Comparison of ENCODE assay signal across 15 mouse cellular contexts in genomic region chr2:168860922-168861740, GRCm38 (mm10).
DNase-seq lines count a peak whose midpoint lies in the region; ATAC-seq and TF ChIP-seq lines count a peak whose summit lies in the region.
"Had no signal": no experiment of that assay in that cellular context is flagged by ENCODE, and none has a peak within 500 bp of the region (broad histone marks: within the 10 kb centered on the region; RNA-seq: fewer than 3 reads in every experiment).

No protein-coding gene starts in this region.

- TF ChIP-seq CTCF in brain, embryonic 14.5 days (IDR thresholded peaks at IDR 0.05; ENCODE audit: borderline replicate concordance, extremely low read depth, insufficient read depth, insufficient read length) = no peak

- peaks cover 13% of the 10 kb centered on the region for H3K4me1 ChIP-seq in hindbrain, embryonic 13.5 days (replicated peaks)
- H3K4me1 ChIP-seq in midbrain, embryonic 15.5 days = peaks cover 11% of the 10 kb centered on the region
- no peaks in the 10 kb centered on the region for H3K4me1 ChIP-seq in intestine, embryonic 16.5 days (ENCODE audit: control insufficient read depth, insufficient read depth, low read length)

- ATAC-seq in hindbrain, embryonic 13.5 days (ENCODE audit: low FRiP score) = no peak
- ATAC-seq in midbrain, embryonic 15.5 days (replicated peaks) = no peak; the same call in 1 of the 2 replicates
- no peak for ATAC-seq in intestine, embryonic 16.5 days

- H3K36me3 ChIP-seq in hindbrain, embryonic 13.5 days = no peaks in the 10 kb centered on the region
- H3K36me3 ChIP-seq in midbrain, embryonic 15.5 days (replicated peaks) = no peaks in the 10 kb centered on the region
- H3K36me3 ChIP-seq in intestine, embryonic 16.5 days (ENCODE audit: control insufficient read depth, insufficient read depth, low read length) = no peaks in the 10 kb centered on the region

- H3K9me3 ChIP-seq in hindbrain, embryonic 13.5 days = no peaks in the 10 kb centered on the region
- H3K9me3 ChIP-seq in midbrain, embryonic 15.5 days = no peaks in the 10 kb centered on the region
- no peaks in the 10 kb centered on the region for H3K9me3 ChIP-seq in intestine, embryonic 16.5 days (ENCODE audit: control insufficient read depth, low read length)

- H3K4me3 ChIP-seq in hindbrain, embryonic 13.5 days = no peak overlapping the region
- H3K4me3 ChIP-seq in midbrain, embryonic 15.5 days = no peak overlapping the region
- no peak overlapping the region for H3K4me3 ChIP-seq in intestine, embryonic 16.5 days (ENCODE audit: low read length)
- H3K4me3 ChIP-seq: gastrocnemius, adult 2 months; layer of hippocampus, adult 2 months had no signal

- peak; percentile 67 for DNase-seq in brain, embryonic 14.5 days (ENCODE audit: low read depth)
- DNase-seq in embryo, embryonic 10 days (ENCODE audit: low spot score) = peak; percentile 85
- no peak for DNase-seq in layer of hippocampus, adult 18-20 months (ENCODE audit: low spot score in 2 of 2)
- no peak for DNase-seq in cerebellum, postnatal 10 days
- DNase-seq: adrenal gland, postnatal 14 days; cerebellum, adult 8-10 months; gastrocnemius, adult 2 months; heart, adult 11 months; liver; lung, adult 2 months; lung, postnatal 4 days had no signal

- H3K27ac ChIP-seq in hindbrain, embryonic 13.5 days = no peak overlapping the region
- H3K27ac ChIP-seq in midbrain, embryonic 15.5 days = no peak overlapping the region
- H3K27ac ChIP-seq in intestine, embryonic 16.5 days (ENCODE audit: low read length) = no peak overlapping the region
- H3K27ac ChIP-seq: gastrocnemius, adult 2 months; layer of hippocampus, adult 2 months had no signal

- TF ChIP-seq POLR2A in brain, embryonic 14.5 days (IDR thresholded peaks at IDR 0.05; ENCODE audit: borderline replicate concordance, extremely low read depth, insufficient read depth, insufficient read length, poor library complexity, severe bottlenecking) = no peak

- no peak overlapping the region for H3K9ac ChIP-seq in hindbrain, embryonic 13.5 days
- H3K9ac ChIP-seq in midbrain, embryonic 15.5 days = no peak overlapping the region
- H3K9ac ChIP-seq in intestine, embryonic 16.5 days (ENCODE audit: low read depth, low read length) = no peak overlapping the region

- WGBS in hindbrain, embryonic 13.5 days = 27% methylated on average over 24 of the region's 24 CpGs
- WGBS in midbrain, embryonic 15.5 days = 24% methylated on average over 24 of the region's 24 CpGs
- WGBS in intestine, embryonic 16.5 days = 64% methylated on average over 24 of the region's 24 CpGs

- peaks cover 32% of the 10 kb centered on the region for H3K27me3 ChIP-seq in hindbrain, embryonic 13.5 days
- H3K27me3 ChIP-seq in midbrain, embryonic 15.5 days (replicated peaks) = no peaks in the 10 kb centered on the region
- no peaks in the 10 kb centered on the region for H3K27me3 ChIP-seq in intestine, embryonic 16.5 days (replicated peaks; ENCODE audit: control insufficient read depth, insufficient read depth, low read length)

- 0 out of 2 replicates have a peak overlapping the region, but pooled peaks have one; percentile 6 for H3K4me2 ChIP-seq in hindbrain, embryonic 13.5 days
- peak overlapping the region; percentile 23; the same call in 1 of the 2 replicates for H3K4me2 ChIP-seq in midbrain, embryonic 15.5 days
- no peak overlapping the region for H3K4me2 ChIP-seq in intestine, embryonic 16.5 days (ENCODE audit: low read depth, low read length)

Comparison
In these comparisons a context has a peak if more than half of its experiments do, and no peak if none do; other contexts are left out.
1. DNase-seq: peak in brain, embryonic 14.5 days (single experiment) and embryo, embryonic 10 days (single experiment); none in layer of hippocampus, adult 18-20 months (0 of 2) and cerebellum, postnatal 10 days (0 of 2).